Mouse (Mus musculus): ENCODE results near the gene Tsc1. TPM values are rescaled to one million over a fixed set of nuclear protein-coding genes. Genes with fewer than 3 reads are reported as not detected.

Tsc1 gene
- total and polyA plus RNA-seq, 2 experiments from 2014 or later: 22.9 to 42.9 TPM

- TF ChIP-seq CTCF (IDR thresholded peaks at IDR 0.05): no peak
- Histone ChIP-seq H3K9me3 (ENCODE audit: low read length) (no peaks in the 10 kb centered on the region), H3K27me3 (ENCODE audit: insufficient read depth, low read length) (peaks cover 12% of the 10 kb centered on the region; the same call in 1 of the 2 replicates), H3K4me3 (ENCODE audit: low read depth, low read length) (no peak overlapping the region), H3K4me1 (ENCODE audit: insufficient read depth, low read length) (no peaks in the 10 kb centered on the region), H3K27ac (ENCODE audit: low read depth, low read length) (no peak overlapping the region), H3K9ac (replicated peaks; ENCODE audit: low read length, poor library complexity, severe bottlenecking) (no peak overlapping the region), H3K36me3 (ENCODE audit: insufficient read depth, low read length) (no peaks in the 10 kb centered on the region), H3K4me2 (ENCODE audit: low read depth, low read length, poor library complexity, severe bottlenecking) (no peak overlapping the region)
- ATAC-seq (ENCODE audit: low FRiP score): no peak
- WGBS: 81% methylated on average over 6 of the region's 6 CpGs
- DNase-seq (ENCODE audit: low spot score): no peak
Observed at GRCm38 (mm10) chr2:28618777-28619336, 22.2 kb upstream of the Tsc1 start.

- no peak for TF ChIP-seq CTCF (IDR thresholded peaks at IDR 0.05)
- Histone ChIP-seq H3K4me1 (ENCODE audit: insufficient read depth, low read length) (no peaks in the 10 kb centered on the region), H3K27ac (ENCODE audit: low read depth, low read length) (no peak overlapping the region), H3K4me2 (ENCODE audit: low read depth, low read length, poor library complexity, severe bottlenecking) (no peak overlapping the region), H3K4me3 (ENCODE audit: low read depth, low read length) (no peak overlapping the region), H3K9me3 (ENCODE audit: low read length) (no peaks in the 10 kb centered on the region), H3K27me3 (ENCODE audit: insufficient read depth, low read length) (peaks cover 12% of the 10 kb centered on the region; the same call in 1 of the 2 replicates), H3K9ac (replicated peaks; ENCODE audit: low read length, poor library complexity, severe bottlenecking) (no peak overlapping the region), H3K36me3 (ENCODE audit: insufficient read depth, low read length) (no peaks in the 10 kb centered on the region)
- DNase-seq (ENCODE audit: low spot score) (no peak), ATAC-seq (ENCODE audit: low FRiP score) (no peak)
- 86% methylated on average over 6 of the region's 6 CpGs for whole genome bisulfite sequencing
Observed at GRCm38 (mm10) chr2:28619369-28619768, 21.7 kb upstream of the Tsc1 start.

GRCm38 (mm10) chr2:28620522-28620921, 20.5 kb upstream of the Tsc1 start:
- Histone ChIP-seq H3K4me2 (ENCODE audit: low read depth, low read length, poor library complexity, severe bottlenecking) (no peak overlapping the region), H3K27me3 (ENCODE audit: insufficient read depth, low read length) (peaks cover 12% of the 10 kb centered on the region; the same call in 1 of the 2 replicates), H3K4me3 (ENCODE audit: low read depth, low read length) (no peak overlapping the region), H3K27ac (ENCODE audit: low read depth, low read length) (no peak overlapping the region), H3K9me3 (ENCODE audit: low read length) (no peaks in the 10 kb centered on the region), H3K36me3 (ENCODE audit: insufficient read depth, low read length) (no peaks in the 10 kb centered on the region), H3K9ac (replicated peaks; ENCODE audit: low read length, poor library complexity, severe bottlenecking) (no peak overlapping the region), H3K4me1 (ENCODE audit: insufficient read depth, low read length) (no peaks in the 10 kb centered on the region)
- ATAC-seq (ENCODE audit: low FRiP score) (no peak), DNase-seq (ENCODE audit: low spot score) (no peak)
- no peak for TF ChIP-seq CTCF (IDR thresholded peaks at IDR 0.05)
- 66% methylated on average over 10 of the region's 10 CpGs for WGBS

GRCm38 (mm10) chr2:28621111-28621510, 19.9 kb upstream of the Tsc1 start:
- no peak for ATAC-seq (ENCODE audit: low FRiP score)
- Histone ChIP-seq H3K4me1 (ENCODE audit: insufficient read depth, low read length) (no peaks in the 10 kb centered on the region), H3K9ac (replicated peaks; ENCODE audit: low read length, poor library complexity, severe bottlenecking) (no peak overlapping the region), H3K36me3 (ENCODE audit: insufficient read depth, low read length) (no peaks in the 10 kb centered on the region), H3K4me2 (ENCODE audit: low read depth, low read length, poor library complexity, severe bottlenecking) (no peak overlapping the region), H3K9me3 (ENCODE audit: low read length) (no peaks in the 10 kb centered on the region), H3K4me3 (ENCODE audit: low read depth, low read length) (no peak overlapping the region), H3K27me3 (ENCODE audit: insufficient read depth, low read length) (peaks cover 12% of the 10 kb centered on the region; the same call in 1 of the 2 replicates), H3K27ac (ENCODE audit: low read depth, low read length) (no peak overlapping the region)
- 22% methylated on average over 2 of the region's 2 CpGs for WGBS
- no peak for TF ChIP-seq CTCF (IDR thresholded peaks at IDR 0.05)
- no peak for DNase-seq (ENCODE audit: low spot score)

- H3K36me3 ChIP-seq (ENCODE audit: insufficient read depth, low read length): no peaks in the 10 kb centered on the region
- H3K4me2 ChIP-seq (ENCODE audit: low read depth, low read length, poor library complexity, severe bottlenecking): peak within 1 kb of the TSS; percentile 2; the same call in 1 of the 2 replicates
- H3K4me3 ChIP-seq (ENCODE audit: low read depth, low read length): no peak within 1 kb of the TSS
- peaks cover 12% of the 10 kb centered on the region; the same call in 1 of the 2 replicates for H3K27me3 ChIP-seq (ENCODE audit: insufficient read depth, low read length)
- no peak for TF ChIP-seq CTCF (IDR thresholded peaks at IDR 0.05)
- DNase-seq (ENCODE audit: low spot score) (no peak), ATAC-seq (ENCODE audit: low FRiP score) (no peak)
- H3K9me3 ChIP-seq (ENCODE audit: low read length): no peaks in the 10 kb centered on the region
- H3K9ac ChIP-seq (replicated peaks; ENCODE audit: low read length, poor library complexity, severe bottlenecking): no peak within 1 kb of the TSS
- H3K4me1 ChIP-seq (ENCODE audit: insufficient read depth, low read length): no peaks in the 10 kb centered on the region
- 5% methylated on average over 16 of the region's 16 CpGs for WGBS
- no peak within 1 kb of the TSS for H3K27ac ChIP-seq (ENCODE audit: low read depth, low read length)
Observed at GRCm38 (mm10) chr2:28621664-28622171, 19.3 kb upstream of the Tsc1 start, which contains the start of gene Gfi1b. Gene Gfi1b (minus strand): TSS chr2:28621982.

- no peak overlapping the region for H3K4me3 ChIP-seq (ENCODE audit: low read depth, low read length)
- H3K9me3 ChIP-seq (ENCODE audit: low read length): no peaks in the 10 kb centered on the region
- ATAC-seq (ENCODE audit: low FRiP score) (no peak), DNase-seq (ENCODE audit: low spot score) (peak; percentile 36)
- H3K9ac ChIP-seq (replicated peaks; ENCODE audit: low read length, poor library complexity, severe bottlenecking): no peak overlapping the region
- H3K4me2 ChIP-seq (ENCODE audit: low read depth, low read length, poor library complexity, severe bottlenecking): no peak overlapping the region
- WGBS: 27% methylated on average over 10 of the region's 10 CpGs
- TF ChIP-seq CTCF (IDR thresholded peaks at IDR 0.05): peak; percentile 67
- H3K27ac ChIP-seq (ENCODE audit: low read depth, low read length): no peak overlapping the region
- peaks cover 12% of the 10 kb centered on the region; the same call in 1 of the 2 replicates for H3K27me3 ChIP-seq (ENCODE audit: insufficient read depth, low read length)
- H3K36me3 ChIP-seq (ENCODE audit: insufficient read depth, low read length): no peaks in the 10 kb centered on the region
- H3K4me1 ChIP-seq (ENCODE audit: insufficient read depth, low read length): no peaks in the 10 kb centered on the region
Observed at GRCm38 (mm10) chr2:28622521-28623124, 18.4 kb upstream of the Tsc1 start.

Measured in midbrain, postnatal 0 days (tissue).